Mouse (Mus musculus) cerebellum, postnatal 14 days (tissue): ENCODE data around the gene Rps16.
A peak's percentile ranks its signal among the peaks of the same experiment; 100 is the strongest.

Source experiments
- DNase-seq, 2 experiments: peaks; one replicate each; pipeline ENCODE4 v3.0.0; 2021; ENCODE audit warnings: mixed read lengths in 2 of 2

Gene Rps16

GRCm38 (mm10) chr7:28348601-28349000, 1.9 kb upstream of the Rps16 start:
- peak; percentile 21 to 43 for DNase-seq

DNA sequence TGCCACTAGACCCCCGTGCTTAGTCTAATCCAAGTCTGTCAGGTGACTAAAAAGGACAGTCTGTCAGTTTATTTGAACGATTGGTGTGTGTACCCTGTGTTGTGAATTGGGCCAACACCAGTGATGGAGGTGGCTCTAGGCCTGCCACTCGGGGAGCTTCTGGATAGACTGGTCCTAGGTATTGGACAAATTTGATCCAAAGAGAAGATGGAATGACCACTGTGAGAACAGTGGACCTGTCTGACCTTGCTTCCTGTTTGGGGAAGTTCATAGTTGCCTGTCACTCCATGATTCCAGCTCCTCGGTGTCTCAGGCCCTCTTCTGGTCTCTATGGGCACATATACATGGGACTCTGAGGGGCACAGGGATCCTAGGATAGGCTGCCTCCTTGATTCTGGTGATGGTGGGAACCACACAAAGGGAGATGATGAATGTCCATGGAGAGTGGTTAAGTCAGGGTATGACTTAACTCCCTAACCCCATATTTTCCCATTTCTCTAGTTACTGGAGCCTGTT, 1.3 kb downstream of the Rps16 start:
- no peak for DNase-seq

- no peak for DNase-seq
Observed at GRCm38 (mm10) chr7:28353267-28353666, 2.8 kb downstream of the Rps16 start.

DNA sequence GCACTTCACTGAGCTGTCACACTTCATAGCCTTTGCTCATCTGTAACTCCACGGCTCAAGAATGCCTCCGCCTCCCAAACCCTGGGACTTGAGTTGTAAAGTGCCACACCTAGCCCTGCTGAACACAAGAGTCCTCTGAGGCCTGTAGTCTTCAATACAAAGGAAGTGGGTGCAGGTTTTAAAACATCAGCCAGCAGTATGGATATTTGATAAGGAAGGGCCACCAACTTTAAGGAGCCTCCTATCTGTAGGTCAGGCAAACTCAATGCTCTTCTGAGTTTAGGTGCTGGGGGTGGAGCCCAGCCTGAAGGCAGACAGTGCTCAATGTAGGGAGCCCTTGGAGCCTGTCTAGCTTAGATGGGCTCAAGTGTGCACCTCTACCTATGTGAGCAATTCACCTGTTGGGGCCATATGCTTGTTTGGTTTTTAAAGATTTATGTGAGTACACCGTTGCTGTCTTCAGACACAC, 3.7 kb downstream of the Rps16 start:
- DNase-seq, result no peak

DNA sequence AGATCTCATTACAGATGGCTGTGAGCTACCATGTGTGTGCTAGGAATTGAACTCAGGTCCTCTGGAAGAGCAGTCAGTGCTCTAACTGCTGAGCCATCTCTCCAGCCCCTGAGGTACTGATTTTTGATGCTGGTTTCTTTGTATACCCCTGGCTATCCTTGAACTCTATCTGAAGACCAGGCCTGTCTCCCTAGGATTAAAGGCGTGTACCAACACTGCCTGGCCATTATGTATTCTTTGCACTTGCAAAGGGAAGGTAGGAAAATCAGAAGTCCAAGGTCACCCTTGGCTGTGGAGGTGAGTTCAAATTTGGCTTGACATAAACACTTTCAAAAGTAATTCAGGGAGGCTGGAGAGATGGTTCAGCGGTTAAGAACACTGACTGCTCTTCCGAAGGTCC, 4.1 kb downstream of the Rps16 start:
- no peak for DNase-seq

GRCm38 (mm10) chr7:28355221-28355620, 4.8 kb downstream of the Rps16 start:
- DNase-seq, result no peak

- DNase-seq, result no peak
Observed at GRCm38 (mm10) chr7:28356981-28357380, 6.5 kb downstream of the Rps16 start.

DNA sequence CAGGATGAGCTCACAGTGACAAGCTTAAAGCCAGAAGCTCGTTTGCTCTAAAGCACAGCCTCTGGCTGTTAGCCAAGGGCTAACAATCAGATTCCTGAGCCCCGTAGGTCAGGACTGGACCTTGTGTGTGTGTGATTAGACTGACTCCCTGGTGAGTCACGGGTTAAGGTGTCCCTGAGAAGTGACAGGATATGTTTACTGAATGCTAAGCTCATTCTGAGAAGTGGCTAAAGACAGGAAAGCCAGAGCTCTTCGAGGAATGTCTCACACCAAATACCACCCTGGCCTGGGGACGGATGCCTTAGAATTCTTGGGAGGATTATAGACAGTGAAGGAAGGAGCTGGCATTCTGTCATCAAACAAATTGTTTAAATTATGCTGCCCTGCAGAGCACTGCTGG, 7.5 kb downstream of the Rps16 start:
- no peak for DNase-seq

- DNase-seq, result no peak
Observed at GRCm38 (mm10) chr7:28358431-28358830, 8.0 kb downstream of the Rps16 start.

DNA sequence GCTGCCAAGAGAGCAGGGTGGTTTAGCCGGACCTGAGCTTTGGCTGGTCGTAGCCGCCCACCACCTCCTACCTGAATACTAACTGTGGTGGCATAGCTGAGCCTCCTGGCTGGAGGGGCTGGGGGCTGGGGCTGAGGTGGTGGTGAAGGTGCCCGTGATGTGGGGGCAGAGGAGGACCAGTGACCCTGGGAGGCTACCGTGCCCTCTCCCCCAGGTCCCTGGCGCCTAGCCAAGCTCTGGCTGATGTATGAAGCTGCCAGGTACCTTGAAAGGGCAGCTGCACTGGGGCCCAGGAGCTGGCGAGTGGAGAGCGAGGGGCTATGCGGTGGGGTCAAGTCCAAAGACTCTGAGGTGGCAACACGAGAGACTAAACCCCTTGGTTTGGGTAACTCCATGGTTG, 9.4 kb downstream of the Rps16 start:
- DNase-seq, result no peak

DNA sequence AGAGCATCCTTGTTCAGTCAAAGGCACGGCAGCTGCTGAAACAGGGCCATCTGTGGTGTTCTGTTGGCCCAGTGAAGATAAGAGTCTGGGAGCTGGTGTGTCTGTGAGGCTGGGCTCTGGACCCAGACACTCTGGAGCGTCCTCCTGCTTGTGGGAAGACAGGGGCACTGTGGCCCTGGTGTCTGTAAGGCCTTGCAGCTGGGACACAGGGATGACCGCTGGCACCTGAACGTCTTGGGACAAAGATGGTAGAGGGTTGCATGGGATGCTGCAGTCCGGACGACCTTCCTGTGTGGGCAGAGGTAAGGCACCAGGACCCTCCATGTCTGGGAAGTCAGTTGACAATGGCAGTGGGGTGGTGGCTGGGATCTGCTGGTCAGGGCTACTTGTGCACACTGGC, 9.8 kb downstream of the Rps16 start:
- DNase-seq, result no peak

DNA sequence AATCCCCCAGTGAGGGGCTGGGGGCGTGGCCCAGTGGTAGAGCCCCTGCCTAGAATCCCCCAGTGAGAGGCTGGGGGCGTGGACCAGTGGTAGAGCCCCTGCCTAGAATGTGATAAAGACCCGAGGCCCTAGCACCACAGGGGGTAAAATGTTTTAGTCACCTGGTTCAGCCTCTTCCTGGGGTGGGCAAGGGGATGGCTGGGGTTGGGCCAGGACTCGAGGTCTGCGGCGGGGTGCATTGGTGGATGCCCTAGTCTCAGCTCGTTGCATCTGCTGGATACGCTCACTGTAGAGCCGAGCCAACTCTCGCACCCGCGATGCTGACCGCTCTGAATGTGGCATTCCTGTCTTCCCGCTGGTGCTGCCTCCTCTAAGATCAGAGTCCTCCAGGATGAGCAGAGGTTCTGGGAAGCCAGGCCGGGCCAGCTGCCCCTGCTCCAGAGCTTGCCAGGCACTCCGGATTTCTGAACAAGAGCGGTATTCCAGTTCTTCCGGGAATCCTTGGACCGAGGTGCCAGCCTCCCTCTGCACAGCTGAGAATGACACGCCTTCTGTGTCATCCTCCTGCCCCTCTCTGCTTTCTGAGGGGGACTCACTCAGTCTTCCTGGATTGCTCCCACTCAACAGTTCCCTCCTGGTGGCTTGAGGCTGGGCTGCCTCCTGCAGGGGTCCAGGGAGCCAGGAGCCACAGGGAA, 11.3 kb downstream of the Rps16 start:
- no peak for DNase-seq

GRCm38 (mm10) chr7:28362441-28363060, 12.1 kb downstream of the Rps16 start:
- no peak for DNase-seq

DNA sequence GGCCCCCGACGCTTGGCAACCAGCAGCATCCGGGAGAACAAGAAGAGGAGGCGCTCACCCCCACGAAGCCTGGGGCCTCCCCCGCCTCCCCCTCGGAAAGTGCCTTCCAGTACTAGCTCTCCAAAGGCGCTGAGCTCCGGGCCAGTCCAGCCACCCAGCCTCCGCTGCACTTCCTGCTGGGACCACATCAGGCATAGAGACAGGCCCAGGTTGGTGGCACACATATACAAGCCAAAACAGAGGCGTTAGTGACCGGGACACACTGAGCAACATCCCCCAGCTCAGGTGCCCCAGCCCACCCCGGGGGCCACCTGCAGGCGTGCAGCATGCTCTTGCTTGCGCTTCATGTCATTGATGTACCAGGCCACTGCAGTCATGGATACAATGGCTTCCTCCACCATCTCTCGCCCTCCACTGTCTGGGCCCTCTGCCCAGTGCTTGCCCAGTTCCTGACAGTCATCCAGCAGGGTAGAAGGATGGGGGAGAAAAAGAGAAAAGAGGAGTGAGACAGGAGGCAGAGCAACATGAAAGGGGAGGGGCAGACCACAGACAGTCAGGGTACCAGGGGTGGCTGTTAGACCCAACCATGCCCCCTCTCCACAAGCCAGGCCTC, 17.3 kb downstream of the Rps16 start:
- no peak for DNase-seq

GRCm38 (mm10) chr7:28368276-28368920, 17.9 kb downstream of the Rps16 start:
- DNase-seq, result no peak

DNA sequence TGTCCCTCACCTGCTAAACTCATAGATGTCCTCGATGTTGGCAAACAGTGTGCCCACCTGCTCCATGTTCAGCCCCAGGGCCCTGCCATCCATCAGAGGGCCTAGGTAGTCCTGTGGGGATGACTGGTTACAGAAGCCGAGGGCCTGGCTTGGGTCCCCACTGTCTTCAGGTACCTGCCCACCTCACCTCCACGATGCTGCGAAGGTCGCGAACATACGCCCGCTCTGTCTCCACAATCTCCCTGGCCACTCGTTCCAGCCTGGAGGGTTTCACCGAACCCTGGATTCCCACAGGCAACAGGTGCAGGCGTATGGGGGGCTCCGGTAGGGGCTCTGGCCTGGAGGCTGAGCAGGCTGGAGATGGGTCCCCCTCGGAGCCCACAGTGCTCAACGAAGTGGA, 19.6 kb downstream of the Rps16 start:
- no peak for DNase-seq

DNA sequence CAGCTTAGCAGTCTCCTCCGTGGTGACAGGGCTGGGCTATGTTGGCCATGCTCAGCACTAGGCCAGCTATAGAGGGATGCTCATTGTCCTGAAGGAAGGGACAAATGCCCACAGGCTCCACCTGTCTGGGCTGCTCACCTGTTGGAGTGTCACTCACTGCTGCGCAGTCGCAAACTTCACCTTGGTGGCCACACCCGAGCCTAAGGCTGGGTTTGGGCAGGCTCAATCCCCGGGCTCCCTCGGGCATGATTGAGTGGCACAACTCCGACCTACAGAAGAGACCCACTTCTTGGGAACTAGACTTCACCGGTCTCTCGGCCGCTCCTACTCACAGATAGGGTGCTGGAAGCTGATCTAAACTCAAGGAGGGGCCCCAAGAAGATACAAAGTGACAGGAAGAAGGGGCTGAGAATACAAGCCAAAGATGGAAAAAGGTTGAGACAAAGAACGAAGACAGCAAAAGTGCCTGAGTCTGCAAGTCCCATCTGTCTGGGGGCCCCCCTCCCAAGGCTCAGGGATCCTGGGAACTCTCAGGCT, 20.6 kb downstream of the Rps16 start:
- DNase-seq, result no peak

- no peak for DNase-seq
Observed at GRCm38 (mm10) chr7:28371514-28371989, 21.1 kb downstream of the Rps16 start.

GRCm38 (mm10) chr7:28372251-28373108, 22.0 kb downstream of the Rps16 start, which contains the start of gene Plekhg2:
Gene Plekhg2, minus strand, starts transcription at chr7:28372599.
- DNase-seq, result peak; percentile 94 to 95

GRCm38 (mm10) chr7:28373131-28373581, 22.7 kb downstream of the Rps16 start:
- peak; percentile 82 to 88 for DNase-seq

DNA sequence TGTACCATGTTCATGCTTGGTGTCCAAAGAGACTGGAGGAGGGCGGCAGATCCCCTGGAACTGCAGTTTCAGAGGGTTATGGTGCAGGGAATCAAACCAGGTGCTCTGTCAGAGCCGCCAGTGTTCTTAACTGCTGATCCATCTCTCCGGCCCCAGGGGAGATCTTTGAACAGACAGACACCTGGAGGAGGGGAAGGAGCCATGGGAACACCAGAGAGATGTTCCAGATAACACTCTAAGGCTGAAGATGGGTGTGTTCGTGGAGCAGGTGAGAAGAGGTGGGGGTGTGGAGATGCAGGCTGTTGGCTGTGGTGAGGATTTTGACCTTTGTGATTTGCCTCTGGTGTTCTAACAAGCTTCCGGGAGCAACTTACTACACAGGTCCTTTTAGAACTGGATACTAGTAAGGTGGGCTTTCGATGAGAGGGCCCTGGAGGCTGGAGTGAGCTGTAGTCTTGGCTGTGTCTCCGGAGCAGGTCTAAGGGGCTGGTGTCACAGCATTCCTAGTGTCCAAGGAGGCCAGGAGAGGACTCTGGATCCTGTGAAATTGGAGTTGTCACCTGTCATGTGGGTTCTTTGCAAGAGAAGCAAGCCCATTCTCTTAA, 23.5 kb downstream of the Rps16 start:
- DNase-seq, result no peak
